Mouse (Mus musculus) testis, postnatal 14 days (tissue): ENCODE results near the gene Haus8.
"Not testable (repeated sequence)": the region's sequence is repeated elsewhere in the genome, so short reads cannot be mapped to it uniquely, and the experiment has no call there.

Experiments used
- DNase-seq: peaks from one replicate; pipeline ENCODE4 v3.0.0; 2021; ENCODE audit warnings: low spot score

Gene Haus8

GRCm38 (mm10) chr8:71286223-71286622 is 13.5 kb upstream of the Haus8 start:
- DNase-seq = not testable (repeated sequence)

GRCm38 (mm10) chr8:71282621-71283020 is 9.9 kb upstream of the Haus8 start:
- DNase-seq = no peak

- DNase-seq = not testable (repeated sequence)
Observed at GRCm38 (mm10) chr8:71281731-71282130, 9.0 kb upstream of the Haus8 start.

DNA sequence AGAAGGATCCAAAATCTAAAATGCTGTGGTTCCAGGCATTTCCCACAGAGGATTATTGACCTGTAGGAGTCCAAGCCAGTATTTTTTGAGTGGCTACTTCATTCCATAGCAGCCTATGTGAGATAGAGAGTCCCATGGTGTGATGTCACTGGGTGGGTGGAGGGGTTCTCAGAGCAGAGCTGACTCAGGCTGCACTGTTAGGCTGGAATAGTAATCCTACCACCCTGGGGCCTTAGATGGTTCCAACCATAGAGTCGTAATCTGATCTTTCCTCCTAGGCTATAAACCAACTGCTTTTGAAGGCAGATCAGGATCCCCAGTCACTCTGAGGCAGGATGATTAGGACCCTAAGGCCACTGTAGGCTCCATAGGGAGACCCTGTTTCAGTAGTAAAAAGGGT is 6.7 kb upstream of the Haus8 start:
- not testable (repeated sequence) for DNase-seq

DNA sequence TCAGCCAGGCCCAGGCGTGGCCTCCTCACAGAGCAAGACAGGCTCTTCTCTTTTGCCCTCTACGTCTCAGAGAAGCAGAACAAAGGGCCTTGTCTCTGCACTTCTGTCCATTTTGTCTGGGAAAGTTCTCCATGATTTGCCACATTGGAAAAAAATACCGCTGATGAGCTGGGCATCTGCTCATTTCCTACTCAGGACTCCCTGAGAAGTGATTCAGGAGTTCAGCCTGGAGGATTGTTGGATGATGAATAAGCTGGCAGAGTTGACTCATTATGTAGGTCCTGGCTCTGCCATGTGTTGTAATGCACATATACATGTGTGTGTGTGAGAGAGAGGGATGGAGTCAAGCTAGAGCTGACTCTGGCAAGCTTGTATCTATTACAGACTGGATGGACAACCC is 3.4 kb upstream of the Haus8 start:
- no peak for DNase-seq

DNA sequence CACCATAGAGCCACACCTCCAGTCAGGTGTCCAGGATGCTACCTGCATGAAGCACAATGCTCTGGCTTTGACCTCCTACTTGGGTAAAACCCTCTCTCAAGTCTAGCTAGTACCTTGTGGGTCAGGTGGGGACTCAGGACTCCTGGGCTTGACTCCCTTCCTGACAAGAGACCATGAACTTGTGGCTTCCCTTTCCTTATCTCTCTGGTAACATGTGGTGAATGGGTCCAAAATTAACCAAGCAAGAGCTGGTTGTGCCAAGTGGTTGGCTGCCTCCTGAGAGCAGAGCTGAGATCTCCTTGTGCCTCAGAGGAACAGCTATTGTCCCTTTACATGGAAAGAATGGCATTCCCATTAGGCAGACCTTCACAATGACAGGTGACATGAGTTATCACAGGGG is 1.7 kb upstream of the Haus8 start:
- no peak for DNase-seq

GRCm38 (mm10) chr8:71273151-71273510 is 397 bp upstream of the Haus8 start:
- DNase-seq = peak; percentile 60

DNA sequence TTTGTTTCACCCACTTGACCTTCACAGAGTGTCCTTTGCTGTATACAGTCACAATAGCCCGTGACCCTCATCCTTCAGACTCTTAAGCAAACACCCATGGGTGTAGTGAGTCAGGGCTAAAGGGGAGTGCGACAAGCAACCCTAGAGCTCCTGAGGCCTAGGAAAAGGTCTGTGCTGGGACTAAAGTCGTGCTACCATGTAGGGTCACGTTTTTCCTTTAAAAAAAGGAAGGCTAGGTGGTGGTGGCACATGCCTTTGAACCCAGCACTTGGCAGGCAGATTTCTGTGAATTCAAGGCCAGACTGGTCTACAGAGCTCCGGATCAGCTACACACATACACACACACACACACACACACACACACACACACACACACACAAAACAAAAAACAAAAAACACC is 1.1 kb downstream of the Haus8 start:
- no peak for DNase-seq

GRCm38 (mm10) chr8:71268286-71268685 is 4.4 kb downstream of the Haus8 start:
- DNase-seq = not testable (repeated sequence)

GRCm38 (mm10) chr8:71267690-71268089 is 5.0 kb downstream of the Haus8 start:
- no peak for DNase-seq

DNA sequence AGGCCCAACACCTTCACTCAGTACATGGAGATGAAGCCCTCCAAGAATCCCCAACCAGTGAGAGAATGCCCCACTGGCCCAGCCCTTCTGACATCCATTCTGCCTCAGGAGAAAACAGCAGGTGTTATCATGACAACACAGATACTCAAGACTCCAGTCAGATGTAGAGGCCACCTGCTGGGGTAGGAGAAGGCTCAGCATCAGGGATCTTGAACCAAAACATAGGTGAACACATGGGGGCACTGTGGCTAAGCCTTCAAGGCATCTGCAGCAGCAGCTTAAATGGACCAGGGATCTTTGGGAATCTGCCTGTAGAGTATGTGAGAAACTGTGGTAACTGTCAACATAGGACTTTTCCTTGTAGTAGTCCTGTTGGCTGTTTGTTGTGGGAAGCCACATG is 11.5 kb downstream of the Haus8 start:
- no peak for DNase-seq

DNA sequence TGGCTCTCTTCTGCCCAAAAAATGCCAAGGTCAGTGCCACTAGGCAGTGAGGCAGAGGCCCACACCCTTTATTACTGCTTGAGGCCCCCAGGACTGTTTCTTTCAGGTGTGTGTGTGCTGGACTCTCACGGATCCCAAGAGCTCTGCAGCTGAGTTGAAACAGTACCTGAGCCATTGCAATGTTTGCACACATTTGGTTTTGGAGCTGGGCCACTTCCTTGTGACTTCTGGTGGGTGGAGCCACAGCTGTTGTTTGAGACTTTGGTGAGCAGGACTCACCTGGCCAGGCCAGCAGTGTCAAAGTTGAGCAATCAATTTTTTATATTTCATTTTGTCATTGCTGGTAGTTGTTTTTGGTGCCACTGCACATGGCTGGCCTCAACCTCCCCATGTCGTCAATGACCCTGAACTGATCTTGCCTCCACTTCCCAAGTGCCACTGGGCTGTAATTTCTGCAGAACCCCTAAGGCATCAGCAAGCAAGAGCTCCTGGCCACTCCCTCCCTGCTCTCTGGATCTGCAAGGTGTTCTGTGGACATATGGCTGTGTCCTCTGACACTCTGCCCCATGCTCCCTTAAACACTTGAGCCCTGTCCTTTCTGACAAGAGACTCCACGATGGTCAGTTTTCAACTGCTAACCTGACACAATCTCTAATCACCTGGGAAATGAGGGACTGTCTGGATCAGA is 16.0 kb downstream of the Haus8 start:
- DNase-seq = no peak

DNA sequence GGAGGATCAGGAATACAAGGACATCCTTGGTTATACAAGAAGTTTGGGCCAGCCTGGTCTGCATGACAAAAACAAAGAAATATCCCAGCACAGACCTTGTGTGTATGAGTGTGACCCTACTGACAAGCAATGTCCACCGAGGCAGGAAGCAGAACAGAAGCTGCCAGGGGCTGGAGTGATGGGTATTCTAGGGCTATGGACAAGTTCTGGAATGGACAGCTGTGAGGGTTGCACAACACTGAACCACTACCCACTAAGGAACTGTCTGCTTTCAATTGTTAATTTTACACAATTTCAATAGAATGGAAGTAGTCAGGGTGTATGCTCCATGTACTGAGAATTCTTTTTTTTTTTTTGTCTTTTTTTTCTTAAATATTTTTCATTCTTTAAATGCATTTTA is 24.5 kb downstream of the Haus8 start:
- no peak for DNase-seq

DNA sequence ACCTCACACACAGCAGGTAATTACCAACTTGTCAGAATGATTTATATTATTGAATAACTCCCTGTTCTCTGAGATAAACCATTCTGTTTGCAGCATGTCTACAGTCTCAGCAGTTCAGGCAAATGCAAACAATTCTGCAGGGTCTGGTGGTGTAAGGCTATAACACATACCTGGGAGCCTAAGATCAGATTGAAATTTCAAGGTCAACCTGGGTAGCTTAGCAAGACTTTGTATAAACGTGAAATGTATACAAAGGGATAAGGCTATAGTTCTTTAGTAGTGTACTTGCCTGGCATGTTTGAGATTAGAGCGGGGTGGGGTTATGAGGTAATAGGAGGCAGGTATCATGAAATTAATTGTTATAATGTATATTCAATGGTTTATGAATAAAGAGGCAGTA is 30.0 kb downstream of the Haus8 start:
- no peak for DNase-seq

GRCm38 (mm10) chr8:71224560-71224959 is 48.2 kb downstream of the Haus8 start:
- no peak for DNase-seq

DNA sequence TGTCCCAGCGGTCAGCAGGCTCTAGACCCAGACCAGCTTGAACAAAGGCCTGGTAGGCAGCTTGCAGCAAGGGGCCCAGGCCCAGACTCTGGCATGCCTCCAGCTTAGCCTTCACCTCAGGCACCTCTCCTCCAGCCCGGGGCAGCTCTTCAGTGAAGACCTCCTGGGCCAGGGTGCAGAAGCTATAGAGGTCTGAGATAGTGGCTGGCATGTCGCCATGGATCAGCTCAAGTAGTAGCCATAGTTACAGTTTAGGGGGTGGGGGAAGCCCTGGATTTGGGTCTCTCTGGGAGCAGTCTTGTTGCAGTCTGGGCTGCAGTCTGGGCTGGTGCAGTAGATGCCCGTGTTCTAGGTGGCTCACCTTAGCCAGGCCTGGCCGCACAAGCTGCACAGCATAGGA is 58.5 kb downstream of the Haus8 start:
- DNase-seq = not testable (repeated sequence)

GRCm38 (mm10) chr8:71205541-71205967 is 67.2 kb downstream of the Haus8 start:
- DNase-seq = not testable (repeated sequence)
